Mouse (Mus musculus) gastrocnemius, adult 18-20 months (tissue): ENCODE results near the gene Tmem200b. TPM values are rescaled to one million over a fixed set of nuclear protein-coding genes. Genes with fewer than 3 reads are reported as not detected.

ENCODE experiments used
- DNase-seq: peaks from one replicate; pipeline ENCODE4 v3.0.0; 2021; ENCODE audit warnings: low spot score
- total RNA-seq, 2 experiments: library from RNA; stranded (reverse); gene quantifications; 2 replicates each; pipeline ENCODE4 v1.2.3; 2021

The Tmem200b gene
- total RNA-seq, 2 experiments from 2014 or later = 1.3 to 3.2 TPM

DNA sequence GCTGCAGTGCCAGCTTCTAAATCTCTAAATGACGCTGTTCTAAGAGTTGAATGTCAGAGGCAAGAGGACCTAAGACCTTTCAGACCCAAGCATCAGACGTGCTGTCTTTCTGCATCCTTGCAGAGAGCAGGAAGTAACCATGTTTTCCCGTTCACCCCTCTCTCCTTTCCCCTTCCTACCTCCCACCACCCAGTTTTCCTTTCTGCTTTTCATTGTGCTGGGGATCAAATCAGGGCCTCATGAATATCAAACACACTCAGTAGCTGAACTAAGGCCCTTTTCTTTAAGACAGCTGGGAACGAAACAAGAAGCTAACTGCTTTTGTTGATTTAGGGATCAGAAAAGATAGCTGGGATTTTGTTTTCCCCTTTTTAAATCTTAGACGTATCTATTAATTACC is 28.3 kb downstream of the Tmem200b start:
- DNase-seq = no peak

GRCm38 (mm10) chr4:131950657-131951056 is 29.1 kb downstream of the Tmem200b start:
- no peak for DNase-seq

- DNase-seq = no peak
These were observed 35.6 kb downstream of the Tmem200b start for GRCm38 (mm10) chr4:131957161-131957560.

DNA sequence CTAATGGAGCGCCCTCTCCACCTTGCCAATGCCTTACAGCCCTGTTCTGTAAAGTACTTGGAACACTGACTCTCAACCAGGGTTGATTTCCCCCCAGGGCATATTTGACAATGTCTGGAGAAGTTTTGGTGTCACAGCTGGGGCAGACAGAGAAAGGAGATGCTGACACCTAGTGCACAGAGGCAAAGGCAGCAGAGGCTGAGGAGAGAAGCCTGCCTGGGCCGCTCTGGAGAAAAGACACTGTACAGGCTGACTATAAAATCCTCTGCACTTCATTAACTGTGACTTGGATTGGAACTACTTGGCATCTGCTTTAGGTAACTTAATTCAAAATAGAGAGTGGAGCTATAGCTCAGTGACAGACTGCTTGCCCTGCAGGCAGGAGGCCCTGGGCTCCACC is 47.3 kb downstream of the Tmem200b start:
- peak; percentile 9 for DNase-seq

DNA sequence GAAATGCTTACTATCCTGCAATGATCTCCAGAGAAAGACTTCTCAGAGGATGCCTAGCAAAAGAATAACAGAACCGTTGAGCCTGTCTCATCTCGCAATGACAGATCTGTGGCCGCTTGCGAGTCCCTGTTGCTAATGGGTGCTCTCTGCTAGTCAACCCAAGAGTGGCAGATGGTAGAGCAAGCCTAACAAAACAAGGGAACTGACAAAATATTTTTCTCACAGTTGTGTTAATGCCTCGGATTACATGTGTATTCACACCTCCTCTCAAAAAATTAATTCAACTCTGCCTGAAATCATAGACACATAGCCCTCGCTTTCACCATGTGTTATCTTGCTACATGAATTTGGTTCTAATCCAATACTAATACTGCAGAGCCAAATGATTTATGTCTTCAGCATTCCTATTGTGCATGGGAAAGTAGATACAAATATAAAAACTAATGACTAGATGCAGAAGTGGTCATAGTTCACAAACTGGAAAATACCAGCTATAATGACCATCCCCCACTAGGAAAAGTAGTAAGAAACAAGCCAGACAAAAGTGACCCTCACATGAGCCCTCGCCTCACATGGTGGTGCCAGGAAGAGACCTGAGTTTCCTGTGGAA is 48.8 kb downstream of the Tmem200b start:
- DNase-seq = no peak

Other genes starting within 250 kb of the Tmem200b start
- gene Ptpru, start 83.5 kb upstream of the Tmem200b start, total RNA-seq = 1 to 10 TPM in 1 of 2 experiments, under 1 TPM in 1; 0.71 to 1.5 TPM
- 10 to 100 TPM; 19.7 to 25.5 TPM for gene Mecr, start 78.3 kb upstream of the Tmem200b start, total RNA-seq
- 10 to 100 TPM; 28.0 TPM for gene Srsf4, start 48.2 kb upstream of the Tmem200b start, total RNA-seq
- gene Gm10300, start 152.9 kb downstream of the Tmem200b start, total RNA-seq = under 1 TPM in 1 of 2 experiments, not detected in 1; 0.09 TPM
- 100 to 1,000 TPM; 108 to 134 TPM for gene Epb41, start 153.6 kb downstream of the Tmem200b start, total RNA-seq
- under 1 TPM; 0.07 TPM for gene Oprd1, start 222.7 kb downstream of the Tmem200b start, total RNA-seq